Mouse (Mus musculus) layer of hippocampus, adult 18-20 months (tissue): Measurements from ENCODE around the gene Lsm6. TPM values are rescaled to one million over a fixed set of nuclear protein-coding genes. Genes with fewer than 3 reads are reported as not detected.
"Not testable (repeated sequence)": the region's sequence is repeated elsewhere in the genome, so short reads cannot be mapped to it uniquely, and the experiment has no call there.

Source experiments
- DNase-seq, 2 experiments: peaks; one replicate each; pipeline ENCODE4 v3.0.0; 2022; ENCODE audit warnings: low spot score in 2 of 2
- long read RNA-seq: library from polyadenylated mRNA; stranded (forward); transcript quantifications from one replicate; pipeline ENCODE4 v2.0.0, GENCODE M21; 2021
- total RNA-seq, 2 experiments: library from RNA; stranded (reverse); gene quantifications; 2 replicates each; pipeline ENCODE4 v1.2.3; 2021

The Lsm6 gene
- total RNA-seq, result 10 to 100 TPM; 51.5 to 51.7 TPM
- long read RNA-seq, transcript Lsm6-203 (5 exons, 3,792 nt), result major isoform, 33 of 66 reads
- long read RNA-seq, transcript Lsm6-201 (4 exons, 2,107 nt), result minor isoform, 24 of 66 reads
- long read RNA-seq, partial matches to known transcripts, result 2 of 66 reads
- long read RNA-seq, other reads (novel, unspliced or antisense), result 7 of 66 reads

DNA sequence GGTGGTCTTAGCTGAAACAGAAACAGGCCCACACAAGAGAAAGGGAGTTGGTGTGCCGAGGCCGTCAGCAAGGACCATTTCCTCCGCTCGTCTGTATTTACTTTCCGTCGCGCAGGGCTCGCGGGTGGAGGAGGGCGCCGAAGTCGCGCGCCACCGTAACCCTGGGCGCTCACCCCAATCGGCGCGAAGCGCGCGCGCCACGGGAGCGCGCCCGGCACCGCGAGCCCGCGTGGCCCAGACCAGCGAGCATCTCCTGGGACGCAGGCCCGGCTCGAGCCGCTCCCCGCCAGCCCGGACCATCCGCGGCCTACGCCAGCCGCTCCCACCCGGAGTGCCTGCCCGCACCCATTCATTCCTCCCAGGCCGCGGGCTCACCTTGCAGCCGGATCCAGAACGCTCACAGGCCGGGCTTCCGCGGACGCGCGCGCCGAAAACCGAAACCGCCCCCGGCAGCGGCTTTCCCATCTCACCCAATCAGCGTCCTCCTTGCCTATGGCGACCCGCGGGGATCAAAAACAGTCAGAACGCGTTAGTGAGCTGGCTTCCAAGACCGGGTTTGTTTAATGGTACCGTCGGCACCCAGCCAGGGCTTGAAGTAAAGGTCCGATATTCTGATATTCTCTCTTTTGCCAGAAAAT is at the start of gene Lsm6:
Gene Lsm6 (minus strand): TSS at position 468 of the 638 bp plus-strand sequence.
- peak; percentile 95 to 99 for DNase-seq

DNA sequence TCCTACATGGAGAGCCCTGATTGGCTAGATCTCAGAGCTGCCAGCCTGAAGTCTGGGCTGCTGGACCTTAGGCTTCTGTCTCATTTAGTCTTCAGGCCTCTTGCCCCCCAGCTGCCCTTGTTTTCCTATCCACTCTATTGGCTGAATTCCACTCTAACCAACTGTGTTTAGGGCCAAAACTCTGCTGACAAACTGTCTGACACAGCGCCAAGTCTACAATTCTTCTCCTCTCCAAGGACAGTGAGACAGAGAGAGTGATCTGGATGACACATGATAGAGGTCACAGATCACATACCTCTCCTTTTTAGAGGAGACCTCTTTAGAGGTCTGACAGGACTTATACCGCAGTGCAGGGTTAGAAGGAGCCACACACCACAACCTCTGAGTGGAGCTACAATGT is 46.1 kb upstream of the Lsm6 start:
- DNase-seq, result no peak

DNA sequence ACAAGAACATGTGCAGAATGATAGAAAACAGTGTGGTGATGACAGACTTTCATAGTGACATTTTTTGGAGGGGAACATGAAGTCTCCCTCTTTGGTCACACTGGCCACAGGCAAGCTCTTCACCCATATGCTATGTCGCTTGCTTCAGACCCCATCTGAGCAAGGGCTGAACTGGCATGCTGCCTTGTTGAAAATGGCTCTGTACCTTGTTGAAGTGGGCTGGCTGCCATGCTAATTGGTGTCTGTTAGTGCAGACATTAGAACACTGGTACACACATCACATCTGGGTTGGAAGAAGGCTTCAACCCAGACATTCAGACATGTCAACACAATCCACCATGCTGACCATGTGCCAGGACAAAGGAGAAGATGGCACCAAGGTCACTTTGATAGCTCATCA is 42.1 kb upstream of the Lsm6 start:
- DNase-seq, result no peak

DNA sequence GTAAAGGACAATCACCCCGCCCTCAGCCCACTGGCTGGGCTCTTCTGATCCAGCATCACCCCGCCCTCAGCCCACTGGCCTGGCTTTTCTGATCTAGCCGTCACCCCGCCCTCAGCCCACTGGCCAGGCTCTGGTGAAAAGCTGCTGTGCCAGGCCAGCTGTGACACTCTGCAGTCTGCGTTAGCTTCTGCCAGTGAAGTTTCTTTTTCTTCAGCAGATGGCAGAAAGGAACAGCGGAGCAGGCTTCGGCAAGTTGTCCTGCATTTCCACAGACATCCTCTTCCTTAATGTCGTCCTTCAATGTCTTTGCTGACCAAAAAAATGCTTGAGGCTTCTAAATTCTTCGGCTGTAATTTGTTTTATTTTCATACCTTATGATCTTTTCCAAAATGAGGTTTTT is 41.1 kb upstream of the Lsm6 start:
- DNase-seq, result no peak

DNA sequence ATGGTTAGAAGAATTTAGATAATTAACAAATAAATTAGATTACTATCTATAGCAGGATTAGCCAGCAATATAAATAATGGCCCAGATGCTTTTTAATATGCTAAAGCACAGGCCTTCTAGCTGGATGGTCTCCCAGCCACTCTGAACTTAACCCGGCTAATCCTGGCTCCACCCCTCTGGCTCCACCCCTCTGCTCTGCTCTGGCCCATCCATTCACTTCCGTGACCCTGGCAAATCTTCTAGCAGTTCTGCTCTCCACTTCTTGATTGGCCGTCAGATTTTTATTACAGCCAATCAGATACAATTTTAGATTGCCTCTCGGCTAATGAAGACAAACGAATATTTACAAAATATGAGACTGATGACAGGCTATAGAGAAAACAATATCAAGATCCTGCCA is 39.8 kb upstream of the Lsm6 start:
- no peak for DNase-seq

DNA sequence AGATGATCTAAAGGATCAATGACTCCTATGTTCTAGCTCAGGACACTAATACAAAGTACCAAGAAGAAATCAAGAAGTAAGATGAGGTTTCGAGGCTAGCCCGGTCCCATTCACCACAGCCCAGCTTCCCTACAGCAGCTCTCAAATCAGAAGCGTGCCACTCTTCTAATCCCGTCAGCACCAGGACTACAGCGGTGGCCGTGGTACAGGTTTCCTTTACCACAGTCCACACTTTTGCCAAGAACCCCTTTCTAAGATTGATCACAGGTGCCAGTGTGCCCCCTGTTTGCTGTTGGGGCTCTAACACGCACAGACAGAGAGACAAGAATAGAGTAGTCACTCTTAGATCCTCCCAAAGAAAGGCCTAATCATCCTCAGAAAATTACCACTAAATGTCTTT is 36.5 kb upstream of the Lsm6 start:
- DNase-seq, result no peak

DNA sequence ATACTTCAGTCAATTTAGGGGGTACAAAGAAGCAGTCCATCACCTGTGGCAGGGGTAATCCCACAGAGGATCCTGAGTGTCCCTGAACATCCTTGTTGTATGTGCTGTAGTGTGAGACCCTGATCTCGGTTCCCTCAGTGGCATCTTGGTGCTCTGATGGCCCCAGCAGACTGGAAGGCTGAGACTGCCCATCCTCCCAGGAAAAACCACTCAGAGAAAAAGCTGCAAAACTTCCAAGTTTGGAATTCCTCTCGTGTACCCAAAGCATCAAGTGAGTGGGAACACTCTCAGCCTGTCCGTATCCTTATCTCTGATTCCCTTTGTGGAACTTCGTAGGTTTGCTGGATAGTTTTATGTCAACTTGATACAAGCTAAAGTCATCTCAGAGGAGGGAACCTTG is 31.3 kb upstream of the Lsm6 start:
- DNase-seq, result no peak

DNA sequence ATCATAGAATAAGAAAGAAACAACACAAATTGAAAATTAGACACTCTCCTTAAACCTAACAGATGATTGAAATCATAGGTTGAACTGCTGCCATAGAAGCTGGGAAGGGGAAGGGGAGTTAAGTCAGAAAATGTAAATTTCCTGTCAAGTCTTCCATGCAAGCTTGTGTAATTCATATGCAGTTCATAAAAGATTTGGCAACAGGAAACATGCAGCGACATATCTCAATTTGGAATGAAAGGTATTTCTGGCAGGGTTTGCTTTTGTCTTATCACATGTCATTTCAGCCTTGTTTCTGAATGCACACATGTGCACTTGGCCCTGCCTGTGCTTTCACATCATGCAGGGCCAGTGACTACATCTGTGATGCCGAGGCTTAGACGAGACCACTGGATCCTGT is 26.3 kb upstream of the Lsm6 start:
- no peak for DNase-seq

DNA sequence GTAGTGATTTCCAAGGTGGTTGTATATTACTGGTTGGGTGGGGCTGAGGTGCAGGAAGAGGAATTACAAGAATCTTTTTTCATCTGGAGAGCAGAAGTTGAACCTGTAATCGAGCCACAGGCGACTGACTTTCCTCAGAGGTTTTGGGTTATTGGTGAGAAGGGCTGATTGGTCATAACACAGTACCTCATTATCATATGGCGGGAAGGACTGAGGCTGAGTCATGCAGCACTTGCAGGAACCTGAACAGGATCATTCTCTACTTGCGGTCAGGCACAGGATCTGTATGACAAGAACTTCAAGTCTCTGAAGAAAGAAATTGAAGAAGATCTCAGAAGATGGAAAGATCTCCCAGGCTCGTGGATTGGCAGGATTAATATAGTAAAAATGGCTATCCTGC is 23.6 kb upstream of the Lsm6 start:
- no peak for DNase-seq

DNA sequence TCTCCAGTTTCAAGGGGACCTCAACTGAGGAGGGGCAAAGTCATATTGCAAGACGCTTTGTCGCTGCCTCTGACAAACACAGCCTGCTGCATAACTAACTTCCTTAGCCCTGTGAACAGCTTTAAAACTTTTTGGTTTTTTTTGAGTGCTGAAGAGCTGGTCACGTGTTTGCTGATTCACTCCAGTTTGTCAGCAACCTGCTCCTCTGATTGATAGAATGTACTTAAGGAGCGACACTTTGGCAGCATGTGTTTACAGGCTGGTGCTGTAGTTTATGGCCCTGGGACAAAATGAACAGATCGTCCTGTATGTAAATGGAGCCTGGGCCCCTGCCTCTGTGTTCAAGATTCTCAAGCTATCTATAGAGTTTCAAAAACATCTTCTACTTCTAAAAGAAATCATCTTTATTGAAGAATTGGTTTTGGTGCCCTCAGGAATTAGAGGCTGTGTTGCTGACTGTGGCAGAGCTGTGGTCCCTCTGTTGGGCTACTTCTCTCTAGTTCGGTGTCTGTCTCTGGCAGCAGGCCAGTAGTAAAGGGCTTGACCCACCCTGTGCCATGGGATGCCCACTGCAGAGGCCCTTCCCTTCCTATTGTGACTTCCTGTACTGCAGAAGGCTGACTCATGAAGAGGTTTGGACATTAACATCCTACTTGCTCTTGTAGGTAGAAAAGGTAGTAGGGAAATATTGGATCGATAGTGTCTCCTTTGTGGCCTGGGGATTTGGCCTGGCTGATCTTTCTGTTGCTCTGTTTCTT is 17.9 kb upstream of the Lsm6 start:
- peak in 1 of 2 experiments; percentile 28 for DNase-seq

DNA sequence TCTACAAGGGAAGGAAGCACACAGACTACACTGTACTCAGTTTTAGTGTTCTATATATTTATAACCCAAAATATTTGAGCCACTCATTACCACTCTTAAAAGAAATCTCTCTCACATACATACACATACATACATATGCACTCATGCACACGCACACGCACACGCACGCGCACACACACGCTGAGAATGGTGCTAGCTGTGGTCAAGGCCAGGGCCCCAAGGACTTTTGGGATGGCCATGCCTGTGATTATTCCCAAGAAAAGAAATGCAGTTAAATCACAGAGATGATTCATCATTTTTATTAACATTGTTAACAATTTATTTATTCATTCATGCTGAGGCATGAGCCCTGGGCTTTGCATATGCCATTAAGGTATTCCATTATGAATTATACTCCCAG is 15.2 kb upstream of the Lsm6 start:
- no peak for DNase-seq

DNA sequence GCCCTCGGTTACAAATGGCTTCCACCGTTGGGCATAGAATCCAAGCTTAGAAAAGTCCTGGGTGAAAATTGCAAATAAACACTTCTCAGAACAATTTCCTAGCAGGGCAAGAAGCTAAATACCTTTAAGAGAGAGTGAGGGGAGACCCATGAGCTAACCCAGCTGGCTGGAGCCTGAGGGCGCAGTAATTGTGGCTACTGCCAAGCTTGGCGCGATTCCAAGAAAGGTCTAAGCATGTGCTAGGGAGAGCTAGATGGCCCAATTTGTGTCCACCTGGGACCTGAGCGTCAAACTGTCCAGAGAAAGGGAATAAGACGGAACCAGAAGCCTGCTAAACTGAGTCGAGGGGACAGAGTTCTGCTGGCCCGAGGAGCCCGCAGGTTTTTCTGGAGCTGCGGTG is 7.5 kb upstream of the Lsm6 start:
- no peak for DNase-seq

DNA sequence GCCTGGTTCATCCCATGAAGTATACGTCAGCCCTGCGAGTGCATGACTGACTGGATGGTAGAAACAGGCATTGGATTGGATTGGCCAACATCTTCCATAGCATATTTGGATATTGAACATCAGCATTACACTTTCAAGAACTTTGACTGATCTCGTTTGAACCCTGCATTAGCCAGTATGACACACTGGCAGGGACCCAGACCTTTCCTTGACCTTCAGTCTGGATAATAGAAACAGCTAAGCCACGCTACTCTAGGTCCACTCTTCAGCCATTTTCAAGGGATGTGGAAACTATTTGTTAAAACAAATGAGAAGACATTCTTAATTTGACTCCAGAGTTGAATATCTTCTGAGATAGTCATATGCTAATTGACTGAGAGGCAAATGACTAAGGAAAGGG is 3.6 kb upstream of the Lsm6 start:
- no peak for DNase-seq

DNA sequence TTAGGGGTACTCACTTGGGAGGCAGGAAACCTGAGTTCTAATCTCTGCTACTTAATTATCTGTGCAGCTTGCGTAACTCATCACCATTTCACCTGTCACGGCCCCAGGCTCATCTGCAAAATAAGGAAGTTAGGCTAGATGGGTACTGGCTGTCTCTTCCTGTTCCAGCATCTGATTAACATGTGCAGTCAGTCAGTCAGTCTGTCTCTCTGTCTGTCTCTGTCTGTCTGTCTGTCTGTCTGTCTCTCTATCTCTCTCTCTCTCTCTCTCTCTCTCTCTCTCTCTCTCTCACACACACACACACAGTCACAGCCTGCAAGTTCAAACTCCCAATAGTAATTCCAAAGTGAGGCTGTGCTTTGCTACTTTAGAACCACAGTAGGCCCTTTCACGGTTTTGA is 967 bp downstream of the Lsm6 start:
- not testable (repeated sequence) for DNase-seq

DNA sequence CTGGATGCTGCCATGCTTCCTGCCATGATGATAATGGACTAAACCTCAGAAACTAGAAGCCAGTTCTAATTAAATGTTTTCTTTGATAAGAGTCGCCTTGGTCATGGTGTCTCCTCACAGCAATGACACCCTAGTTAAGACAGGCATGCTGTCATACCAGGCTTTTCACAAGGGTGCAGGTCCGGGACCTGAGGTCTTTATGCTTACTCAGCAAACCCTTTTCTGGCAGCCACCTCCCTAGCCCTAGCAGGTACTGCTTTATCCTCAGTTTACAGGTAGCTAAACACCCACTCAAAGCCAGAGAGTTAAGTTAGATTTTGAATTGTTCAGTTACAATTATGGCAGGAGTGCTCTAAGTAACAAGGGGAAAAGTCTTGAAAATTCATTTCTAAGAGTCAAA is 6.2 kb downstream of the Lsm6 start:
- no peak for DNase-seq

DNA sequence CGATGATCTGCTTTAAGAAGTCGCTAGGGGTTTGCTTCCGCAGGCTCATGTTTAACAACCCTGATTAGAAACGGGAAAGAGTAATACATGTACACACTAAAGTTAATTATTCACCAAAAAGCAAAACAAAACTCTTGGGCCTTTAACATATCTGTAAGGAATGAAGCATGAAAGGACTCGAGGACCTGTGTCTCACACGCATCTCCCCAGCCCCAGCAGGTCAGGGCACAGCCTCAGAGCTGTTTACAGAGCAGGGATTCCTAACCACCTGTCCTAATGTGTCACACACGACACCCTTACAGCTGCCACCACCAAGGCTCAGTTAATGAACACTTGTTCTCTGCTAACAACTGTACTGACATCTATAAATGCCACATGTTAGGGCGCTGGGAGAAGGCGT is 7.9 kb downstream of the Lsm6 start:
- DNase-seq, result no peak

DNA sequence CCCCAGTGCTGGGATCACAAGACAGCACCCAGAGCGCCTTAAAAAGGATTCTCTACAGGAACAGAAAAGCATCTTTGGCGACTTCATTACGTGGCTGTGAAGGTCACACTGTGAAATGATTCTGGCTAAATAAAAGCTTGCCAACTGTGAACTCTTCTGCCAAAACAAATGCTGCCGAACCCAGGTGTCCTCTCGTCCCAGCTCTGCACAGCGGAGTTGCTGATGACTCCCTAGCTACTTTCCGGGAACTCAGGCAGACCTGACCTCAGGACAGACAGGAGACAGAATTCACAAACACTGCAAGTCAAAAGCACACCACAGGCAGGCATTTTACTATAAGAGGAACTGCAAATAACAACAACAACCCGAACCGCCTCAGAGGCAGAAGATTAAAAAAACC is 8.5 kb downstream of the Lsm6 start:
- DNase-seq, result no peak

DNA sequence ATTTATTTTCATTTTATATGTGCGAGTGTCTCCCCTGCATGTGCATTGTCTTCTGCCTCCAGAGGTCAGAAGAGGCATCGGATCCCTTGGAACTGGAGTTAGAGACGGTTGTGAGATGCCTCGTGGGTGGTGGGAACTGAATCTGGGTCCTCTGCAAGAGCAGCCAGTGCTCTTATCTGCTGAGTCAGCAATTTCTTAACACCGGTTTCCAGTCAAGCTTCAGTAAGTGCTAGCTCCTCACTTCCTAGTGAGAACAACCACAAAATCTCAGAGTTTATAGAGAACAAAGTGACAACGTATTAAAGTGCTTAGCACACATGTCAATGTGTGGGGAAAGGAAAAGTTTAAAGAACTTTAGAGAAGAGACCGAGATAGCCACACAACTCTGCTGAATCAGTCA is 9.2 kb downstream of the Lsm6 start:
- DNase-seq, result no peak

DNA sequence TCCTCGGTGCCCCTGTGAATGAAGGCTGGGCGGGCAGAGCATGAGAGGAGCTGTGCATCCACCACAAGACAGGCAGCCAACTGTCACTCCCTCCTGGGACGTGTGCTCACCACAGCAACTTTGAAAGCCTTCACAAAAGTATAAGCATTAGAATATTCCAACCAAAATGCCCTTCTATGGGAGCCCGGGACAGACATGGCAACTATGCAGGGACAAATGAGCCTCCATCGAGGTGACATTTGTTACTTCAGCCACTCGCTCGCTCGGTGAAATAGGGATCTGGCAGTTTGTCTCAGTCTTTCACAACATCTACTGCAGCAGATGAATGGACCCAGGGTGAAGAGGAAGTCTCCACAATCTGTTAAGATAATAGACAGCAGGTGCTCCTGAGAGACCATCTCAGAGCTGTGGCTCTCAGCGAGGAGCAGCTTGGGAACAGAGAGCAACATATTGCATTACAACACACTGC is 10.7 kb downstream of the Lsm6 start:
- peak; percentile 33 to 78 for DNase-seq

DNA sequence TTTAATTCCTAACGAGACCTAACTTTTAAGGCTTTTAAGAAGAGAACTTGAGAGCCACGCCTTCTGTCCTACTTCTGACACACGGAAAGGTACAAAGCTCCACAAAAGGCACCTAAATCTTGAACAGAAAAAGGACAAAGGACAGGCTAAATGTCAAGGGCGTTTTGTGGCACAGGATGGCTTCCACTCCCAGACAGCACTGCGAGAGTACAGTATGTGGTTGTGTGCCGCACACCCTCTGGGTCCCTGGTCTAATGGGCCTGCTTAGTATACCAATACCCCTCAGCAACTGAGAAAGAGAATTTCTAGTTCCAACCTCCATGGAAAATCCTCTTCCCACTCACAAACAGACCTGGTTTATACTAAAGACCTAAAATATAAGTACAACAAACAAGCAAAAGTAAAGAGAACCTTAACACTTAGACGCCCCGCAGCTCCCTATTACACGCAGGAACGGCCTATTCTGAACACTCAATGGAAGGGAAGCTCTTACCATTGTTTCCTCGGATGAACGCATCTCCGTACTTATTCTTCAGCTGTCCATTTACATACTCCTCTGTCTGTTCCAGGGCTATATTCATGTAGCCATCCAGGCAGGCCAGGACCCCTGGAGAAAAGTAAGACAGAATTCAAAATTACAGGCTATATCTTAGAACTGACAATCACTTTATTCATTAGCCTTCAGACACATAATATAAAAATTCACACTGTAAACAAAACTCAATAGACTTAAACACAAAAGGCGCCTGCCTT is 11.3 kb downstream of the Lsm6 start:
- DNase-seq, result no peak

DNA sequence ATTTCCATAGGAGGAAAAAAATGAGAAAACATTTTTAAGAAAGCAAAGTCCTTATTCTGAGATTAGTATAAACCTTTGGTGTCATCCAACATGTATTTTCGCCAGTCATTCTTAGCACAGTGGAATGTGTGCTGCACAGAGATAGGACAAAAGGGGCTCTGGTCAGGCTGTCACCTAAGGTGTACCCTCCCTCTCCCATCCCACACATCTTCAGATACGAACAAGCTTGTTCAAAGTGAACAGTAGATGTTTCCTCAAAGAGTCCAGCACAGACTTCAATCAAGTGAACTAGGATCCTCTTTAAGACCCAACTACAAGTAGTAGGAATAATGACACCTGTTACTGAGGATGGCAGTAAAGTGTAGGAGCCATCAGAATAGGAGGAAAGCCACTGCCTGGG is 12.1 kb downstream of the Lsm6 start:
- no peak for DNase-seq

DNA sequence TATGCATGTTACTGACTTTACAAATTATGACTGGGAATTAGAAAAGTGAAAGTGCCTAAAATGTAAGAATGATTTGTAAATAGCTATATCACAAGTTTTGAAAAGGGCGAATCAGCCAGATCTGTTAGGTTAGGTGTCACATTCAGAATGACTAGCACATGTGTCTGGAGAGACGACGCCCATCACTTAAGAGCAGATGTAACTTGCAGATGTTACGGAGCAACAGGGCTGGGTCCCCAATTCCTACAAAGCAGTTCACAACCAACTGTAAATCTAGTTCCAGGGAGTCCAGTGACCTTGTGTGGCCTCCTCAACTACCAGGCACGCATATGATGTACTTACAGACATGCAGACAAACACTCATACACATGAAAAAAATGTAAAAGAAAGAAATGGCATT is 12.5 kb downstream of the Lsm6 start:
- no peak for DNase-seq
